ENCODE assay signal across 31 mouse cellular contexts in genomic region chr6:128523360-128523759, GRCm38 (mm10). TPM values are rescaled to one million over a fixed set of nuclear protein-coding genes. Genes with fewer than 3 reads are reported as not detected.
DNase-seq lines count a peak whose midpoint lies in the region; ATAC-seq and TF ChIP-seq lines count a peak whose summit lies in the region.
"Had no signal": no experiment of that assay in that cellular context is flagged by ENCODE, and none has a peak within 500 bp of the region (broad histone marks: within the 10 kb centered on the region; RNA-seq: fewer than 3 reads in every experiment).

No protein-coding gene starts in this region.

- no peaks in the 10 kb centered on the region for H3K27me3 ChIP-seq in heart, embryonic 12.5 days (replicated peaks)
- no peaks in the 10 kb centered on the region for H3K27me3 ChIP-seq in heart, embryonic 15.5 days
- H3K27me3 ChIP-seq in heart, adult 2 months (ENCODE audit: control insufficient read depth, insufficient read depth, low read length), result no peaks in the 10 kb centered on the region
- no peaks in the 10 kb centered on the region for H3K27me3 ChIP-seq in liver, adult 2 months (ENCODE audit: control insufficient read depth, insufficient read depth, low read length)
- H3K27me3 ChIP-seq: CH12.LX; forebrain, embryonic 13.5 days; hindbrain, embryonic 13.5 days; intestine, embryonic 15.5 days; Patski had no signal

- H3K79me2 ChIP-seq in heart, adult 2 months (replicated peaks; ENCODE audit: control insufficient read depth, insufficient read depth, low read length), result no peaks in the 10 kb centered on the region
- peaks cover 5% of the 10 kb centered on the region; the same call in 1 of the 2 replicates for H3K79me2 ChIP-seq in liver, adult 2 months (ENCODE audit: control insufficient read depth, insufficient read depth, low read length)

- TF ChIP-seq POLR2A in heart, adult 2 months (IDR thresholded peaks at IDR 0.05; ENCODE audit: insufficient read depth, low read depth, low read length), result no peak
- no peak for TF ChIP-seq POLR2A in liver, adult 2 months (IDR thresholded peaks at IDR 0.05; ENCODE audit: extremely low read depth, insufficient read depth, low read length)

- H3K4me3 ChIP-seq in heart, embryonic 12.5 days, result no peak overlapping the region
- H3K4me3 ChIP-seq in heart, embryonic 15.5 days, result no peak overlapping the region
- no peak overlapping the region for H3K4me3 ChIP-seq in heart, adult 2 months
- peak overlapping the region; percentile 33 for H3K4me3 ChIP-seq in liver, adult 2 months (ENCODE audit: insufficient read depth, low read depth, low read length)
- H3K4me3 ChIP-seq: forebrain, embryonic 10.5 days; forebrain, embryonic 13.5 days; hindbrain, embryonic 10.5 days; hindbrain, embryonic 13.5 days; intestine, embryonic 15.5 days had no signal

- intact Hi-C loops in heart, adult 2 months (cut with DNase I), result no loop called here

- H3K36me3 ChIP-seq in heart, embryonic 12.5 days, result no peaks in the 10 kb centered on the region
- H3K36me3 ChIP-seq in heart, embryonic 15.5 days, result no peaks in the 10 kb centered on the region
- H3K36me3 ChIP-seq in heart, adult 2 months (ENCODE audit: control insufficient read depth, insufficient read depth, low read length), result no peaks in the 10 kb centered on the region
- H3K36me3 ChIP-seq in liver, adult 2 months (ENCODE audit: control insufficient read depth, insufficient read depth, low read length), result peaks cover 62% of the 10 kb centered on the region
- H3K36me3 ChIP-seq: forebrain, embryonic 10.5 days; G1E; hindbrain, embryonic 10.5 days; hindbrain, embryonic 13.5 days; intestine, embryonic 15.5 days had no signal

- no peak for TF ChIP-seq CTCF in heart, adult 2 months (IDR thresholded peaks at IDR 0.05)
- TF ChIP-seq CTCF in liver, adult 2 months (IDR thresholded peaks at IDR 0.05; ENCODE audit: low read depth, low read length), result no peak

- ATAC-seq in heart, embryonic 12.5 days (ENCODE audit: insufficient number of reproducible peaks, low FRiP score), result no peak
- no peak; the same call in 1 of the 2 replicates for ATAC-seq in heart, embryonic 15.5 days (replicated peaks; ENCODE audit: insufficient number of reproducible peaks, insufficient read depth, low FRiP score, low read depth)
- ATAC-seq: forebrain, embryonic 13.5 days; forebrain, embryonic 16.5 days; hindbrain, embryonic 16.5 days; intestine, embryonic 15.5 days; Patski had no signal

- peaks cover 3% of the 10 kb centered on the region; the same call in 1 of the 2 replicates for H3K9me3 ChIP-seq in heart, embryonic 12.5 days (replicated peaks)
- no peaks in the 10 kb centered on the region for H3K9me3 ChIP-seq in heart, embryonic 15.5 days (replicated peaks)
- H3K9me3 ChIP-seq: forebrain, embryonic 13.5 days; hindbrain, embryonic 10.5 days; hindbrain, embryonic 13.5 days; intestine, embryonic 15.5 days had no signal

- no peak overlapping the region for H3K4me2 ChIP-seq in heart, embryonic 12.5 days
- H3K4me2 ChIP-seq in heart, embryonic 15.5 days, result no peak overlapping the region
- H3K4me2 ChIP-seq: forebrain, embryonic 13.5 days; hindbrain, embryonic 13.5 days; intestine, embryonic 15.5 days had no signal

- peak overlapping the region; percentile 44; the same call in 1 of the 2 replicates for H3K27ac ChIP-seq in heart, embryonic 12.5 days (ENCODE audit: poor library complexity, severe bottlenecking)
- peak overlapping the region; percentile 53 for H3K27ac ChIP-seq in heart, embryonic 15.5 days
- no peak overlapping the region for H3K27ac ChIP-seq in heart, adult 2 months
- peak overlapping the region; percentile 56 for H3K27ac ChIP-seq in liver, adult 2 months (replicated peaks; ENCODE audit: insufficient read depth, low read depth, low read length)
- H3K27ac ChIP-seq: forebrain, embryonic 10.5 days; forebrain, embryonic 13.5 days; hindbrain, embryonic 10.5 days; hindbrain, embryonic 13.5 days; intestine, embryonic 15.5 days had no signal

- no peak overlapping the region for H3K9ac ChIP-seq in heart, embryonic 12.5 days
- H3K9ac ChIP-seq in heart, embryonic 15.5 days, result no peak overlapping the region
- no peak overlapping the region for H3K9ac ChIP-seq in heart, adult 2 months (ENCODE audit: low read depth, low read length)
- H3K9ac ChIP-seq in liver, adult 2 months (ENCODE audit: low read depth, low read length), result peak overlapping the region; percentile 65
- H3K9ac ChIP-seq: forebrain, embryonic 13.5 days; hindbrain, embryonic 13.5 days; intestine, embryonic 15.5 days had no signal

- TF ChIP-seq EP300 in heart, adult 2 months (IDR thresholded peaks at IDR 0.05; ENCODE audit: insufficient read depth, low read depth, low read length), result no peak

- H3K4me1 ChIP-seq in heart, embryonic 12.5 days (replicated peaks), result peaks cover 3% of the 10 kb centered on the region
- H3K4me1 ChIP-seq in heart, embryonic 15.5 days (replicated peaks), result no peaks in the 10 kb centered on the region
- H3K4me1 ChIP-seq in heart, adult 2 months (ENCODE audit: control insufficient read depth, insufficient read depth, low read length), result no peaks in the 10 kb centered on the region
- H3K4me1 ChIP-seq in liver, adult 2 months (ENCODE audit: control insufficient read depth, insufficient read depth, low read length), result peaks cover 22% of the 10 kb centered on the region; the same call in 1 of the 2 replicates
- H3K4me1 ChIP-seq: forebrain, embryonic 10.5 days; forebrain, embryonic 13.5 days; hindbrain, embryonic 10.5 days; hindbrain, embryonic 13.5 days; intestine, embryonic 15.5 days had no signal

- WGBS in heart, embryonic 12.5 days, result 50% methylated on average over 3 of the region's 3 CpGs
- 44% methylated on average over 3 of the region's 3 CpGs for WGBS in heart, embryonic 15.5 days
- 50% methylated on average over 3 of the region's 3 CpGs for WGBS in heart, adult 2 months
- WGBS in liver, adult 2 months, result 51% methylated on average over 3 of the region's 3 CpGs

- no peak for DNase-seq in heart, adult 8-10 months (ENCODE audit: low spot score)
- DNase-seq in heart, adult 2 months, result no peak
- peak; percentile 24 for DNase-seq in liver, adult 2 months (ENCODE audit: extremely low read depth, low read depth, low spot score)
- no peak for DNase-seq in liver
- DNase-seq: adrenal gland, postnatal 10 days; adrenal gland, postnatal 36 days; B cell, adult 2 months; cerebellum, adult 18-20 months; cerebellum, adult 9-10 months; cerebellum, postnatal 14 days; gastrocnemius, postnatal 10 days; gastrocnemius, postnatal 36 days; heart, postnatal 10 days; kidney, adult 11 months; kidney, adult 8-10 months had no signal

RNA-seq across cellular contexts. Expression of gene Pzp, which starts 3.2 kb away (rescaled TPM):
- polyA plus RNA-seq in heart, embryonic 12.5 days (2016; fragmentation: Nextera tagmentation; extraction: Ambion mirVana), result 0.21 and 0.34 TPM in 2 replicates
- total RNA-seq in heart, adult 8-10 months (2022), result 1 to 10 TPM; 2.2 to 3.6 (median 2.7) TPM
- 0.28 and 2.3 TPM in 2 replicates for polyA plus RNA-seq in heart, embryonic 15.5 days (2015; fragmentation: Nextera tagmentation; extraction: Ambion mirVana)
- 1 to 10 TPM; 1.9 to 3.0 TPM for total RNA-seq in heart, adult 2 months (2021)
- polyA plus RNA-seq in heart, adult 2 months (2012; rRNA removed), result 0.57 and 2.0 TPM in 2 replicates
- total RNA-seq in liver, adult 2 months (2014; rRNA removed), result 1,917 and 2,554 TPM in 2 replicates
- polyA plus RNA-seq in liver, adult 2 months (2012; rRNA removed), result 1,366 and 1,553 TPM in 2 replicates
- total RNA-seq: CH12.LX; granulocyte monocyte progenitor cell, adult 5-6 weeks had no signal
- polyA plus RNA-seq: embryonic facial prominence, embryonic 11.5 days; forebrain, embryonic 10.5 days; forebrain, embryonic 13.5 days; forebrain, embryonic 16.5 days; G1E; hindbrain, embryonic 10.5 days had no signal

RNA-seq across cellular contexts. Expression of gene A2ml1, which starts 58.0 kb away (rescaled TPM):
- 0.08 and 0.15 TPM in 2 replicates for polyA plus RNA-seq in heart, embryonic 12.5 days (2016; fragmentation: Nextera tagmentation; extraction: Ambion mirVana)
- under 1 TPM in 1 of 4 experiments, not detected in 3; 0.14 TPM for total RNA-seq in heart, adult 8-10 months (2022)
- 0.98 and 2.3 TPM in 2 replicates for polyA plus RNA-seq in heart, embryonic 15.5 days (2015; fragmentation: Nextera tagmentation; extraction: Ambion mirVana)
- total RNA-seq in heart, adult 2 months (2021), result not detected
- polyA plus RNA-seq in heart, adult 2 months (2012; rRNA removed), result 1.6 TPM in 1 of 2 replicates, not detected in the other
- total RNA-seq in liver, adult 2 months (2014; rRNA removed), result 3.8 and 8.8 TPM in 2 replicates
- 3.7 and 7.5 TPM in 2 replicates for polyA plus RNA-seq in liver, adult 2 months (2012; rRNA removed)
- total RNA-seq: adrenal gland, adult 18-20 months; adrenal gland, postnatal 36 days; CH12.LX; gastrocnemius, adult 18-20 months; gastrocnemius, postnatal 10 days; gastrocnemius, postnatal 36 days; heart, postnatal 10 days had no signal
- polyA plus RNA-seq: embryonic facial prominence, embryonic 11.5 days; forebrain, embryonic 10.5 days; G1E; hindbrain, embryonic 10.5 days had no signal

Comparison
In these comparisons a context has a peak if more than half of its experiments do, and no peak if none do; other contexts are left out.
1. RNA of gene Pzp, which starts 3.2 kb away (polyA plus RNA-seq): 1,366 to 1,553 TPM in liver, adult 2 months; 0.57 to 2.0 TPM in heart, adult 2 months, 0.21 to 0.34 TPM in heart, embryonic 12.5 days and 0.28 to 2.3 TPM in heart, embryonic 15.5 days; every median in the first group is over 100 times any median in the second.